Mouse (Mus musculus) retina, adult 2 months (tissue): Measurements from ENCODE around the gene Dnah17.

Experiments used
- DNase-seq: peaks from one replicate; pipeline ENCODE4 v3.0.0-alpha.2; 2012; ENCODE audit warnings: low read depth, low spot score

Dnah17 gene

DNA sequence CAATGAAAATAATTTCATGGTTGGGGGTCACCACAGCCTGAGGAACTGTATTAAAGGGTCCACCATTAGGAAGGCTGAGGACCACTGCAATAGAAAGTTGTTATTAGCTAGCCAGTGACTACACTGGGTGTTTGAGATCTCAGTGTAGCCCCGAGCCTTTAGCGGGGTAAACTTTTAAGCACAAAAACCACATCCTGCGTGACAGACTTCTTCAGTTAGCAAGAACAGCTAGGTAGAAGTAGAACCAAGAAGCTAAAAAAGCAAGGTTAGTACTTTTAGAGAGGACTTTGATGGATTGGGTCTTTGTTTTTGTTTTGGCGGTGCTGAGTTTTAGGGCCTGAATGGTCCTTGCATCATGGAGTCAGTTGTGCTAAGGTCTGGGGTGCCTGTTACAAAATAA lies 13.3 kb upstream of the Dnah17 start:
- no peak for DNase-seq

DNA sequence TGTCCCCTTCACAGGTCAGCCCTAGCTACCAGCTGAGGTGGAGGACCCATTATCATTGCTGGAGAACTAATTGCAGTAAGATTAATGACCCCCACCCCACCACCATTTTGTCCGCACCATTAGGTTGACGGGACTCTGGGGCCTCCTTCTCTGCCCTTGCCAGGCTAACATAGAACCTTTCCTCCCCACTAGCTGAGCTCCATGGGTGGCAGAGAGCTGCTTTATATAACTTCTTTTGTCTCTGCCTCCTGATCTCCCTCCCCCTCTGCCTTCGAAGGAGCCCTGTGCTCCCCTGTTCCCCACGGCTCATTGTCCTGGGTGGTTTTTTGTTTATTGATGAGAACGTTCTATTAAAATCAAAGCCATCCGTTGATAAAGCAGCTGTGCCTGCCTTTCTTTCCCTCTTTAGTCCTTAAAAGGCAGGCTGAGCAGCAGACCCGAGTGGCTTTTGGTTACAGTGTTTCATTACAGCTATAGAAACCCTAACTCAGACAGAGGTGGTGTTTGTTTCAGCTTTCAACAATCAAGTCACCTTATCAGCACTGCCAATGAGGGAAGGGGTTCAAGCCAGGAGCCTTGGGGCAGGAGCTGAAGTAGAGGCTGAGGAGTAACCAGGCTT lies 12.2 kb upstream of the Dnah17 start:
- DNase-seq = no peak

DNA sequence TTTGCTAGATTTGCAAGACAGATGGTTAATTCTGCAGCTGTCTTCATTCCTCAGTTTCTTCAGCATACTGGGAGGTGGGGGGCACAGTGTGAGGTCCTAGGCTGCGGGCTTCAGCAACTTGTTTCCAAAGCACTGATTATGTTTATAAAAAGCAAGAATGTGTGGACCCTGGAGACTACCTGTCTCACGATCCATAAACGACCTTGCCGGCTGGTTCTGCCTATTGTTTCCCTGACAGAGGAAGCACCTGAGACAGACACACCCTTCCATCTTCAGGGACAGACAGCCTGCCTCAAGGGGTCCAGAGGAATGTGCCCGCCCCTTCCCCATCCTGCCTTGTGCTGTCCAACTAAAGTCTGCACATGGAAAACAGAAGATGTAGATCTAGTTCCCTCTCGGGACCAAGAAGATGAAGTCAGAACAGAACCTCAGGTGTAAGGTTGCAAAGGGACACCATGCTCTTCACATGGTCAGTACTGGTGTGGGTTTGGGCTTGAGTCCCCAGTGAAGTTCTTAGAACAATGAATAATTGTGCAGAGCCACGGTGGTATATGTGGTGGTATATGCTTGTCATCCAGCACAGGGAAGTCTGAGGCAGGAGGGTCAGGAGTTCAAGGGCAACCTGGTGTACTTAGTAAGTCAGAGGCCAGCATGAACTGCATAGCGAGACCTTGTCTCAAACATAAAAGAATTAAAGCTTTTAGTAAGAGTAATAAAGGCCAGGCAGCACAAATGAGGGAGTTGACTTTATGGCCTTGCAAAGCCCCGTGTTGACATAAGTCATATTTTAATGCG lies 10.5 kb upstream of the Dnah17 start:
- DNase-seq = no peak

DNA sequence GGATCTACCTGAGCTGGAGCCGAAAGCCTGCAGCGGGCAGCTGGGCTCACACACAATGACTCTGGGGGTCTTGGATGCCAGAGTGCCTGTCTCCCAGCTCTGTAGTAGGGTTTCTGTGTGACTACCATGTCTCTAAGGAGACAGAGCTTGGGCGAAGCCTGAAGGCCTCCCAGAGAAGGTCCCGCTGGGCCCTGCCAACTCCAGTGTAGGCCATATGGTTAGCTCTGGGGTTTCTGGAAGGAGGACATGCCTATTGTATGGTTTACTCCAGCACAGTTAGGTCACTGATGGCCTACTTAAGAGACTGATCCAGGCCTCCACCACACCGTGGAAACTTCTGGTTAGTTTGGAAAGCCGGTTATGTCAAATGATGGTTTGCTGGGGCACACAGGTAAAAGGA lies 7.9 kb upstream of the Dnah17 start:
- no peak for DNase-seq

DNA sequence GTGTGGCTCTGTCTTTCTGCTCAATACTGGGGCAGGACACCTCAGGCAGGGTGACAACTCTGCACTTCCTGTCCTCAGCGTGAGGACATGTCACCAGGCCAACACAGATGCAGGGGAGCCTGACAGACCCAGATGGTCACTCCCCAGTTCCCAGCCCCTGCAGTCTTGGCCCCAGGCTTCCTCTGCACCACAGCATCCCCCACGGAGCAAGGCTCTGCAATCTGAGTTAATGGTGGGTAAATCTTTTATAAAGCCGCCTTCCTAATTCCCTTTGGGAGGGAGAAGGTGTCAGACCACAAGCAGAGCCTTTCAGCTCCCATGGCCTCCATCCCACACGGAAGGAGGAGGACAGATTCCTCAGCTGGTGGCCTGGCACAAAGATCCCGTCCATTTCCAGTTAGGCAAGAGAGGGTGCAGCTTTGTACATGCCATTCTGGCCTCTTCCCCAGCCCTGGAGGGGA lies 5.8 kb upstream of the Dnah17 start:
- DNase-seq = no peak

DNA sequence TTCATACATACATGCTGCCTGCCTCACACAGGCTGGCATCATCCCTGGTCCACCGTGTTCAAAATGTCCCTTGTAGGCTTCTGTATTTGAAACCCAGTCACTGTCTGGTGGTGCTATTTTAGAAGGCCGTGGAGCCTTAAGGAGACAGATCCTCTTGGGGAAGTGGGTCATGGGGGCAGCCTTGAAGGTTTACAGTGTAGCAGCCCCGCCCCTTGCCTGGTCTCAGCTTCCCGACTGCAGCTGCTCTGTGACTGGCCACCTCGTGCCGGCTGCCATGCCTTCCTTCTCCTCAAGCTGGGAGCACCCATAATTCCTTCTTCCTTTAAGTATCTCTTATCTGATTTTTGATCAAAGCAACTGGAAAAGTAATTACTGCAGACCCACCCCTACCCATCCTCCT lies 4.8 kb upstream of the Dnah17 start:
- no peak for DNase-seq

DNA sequence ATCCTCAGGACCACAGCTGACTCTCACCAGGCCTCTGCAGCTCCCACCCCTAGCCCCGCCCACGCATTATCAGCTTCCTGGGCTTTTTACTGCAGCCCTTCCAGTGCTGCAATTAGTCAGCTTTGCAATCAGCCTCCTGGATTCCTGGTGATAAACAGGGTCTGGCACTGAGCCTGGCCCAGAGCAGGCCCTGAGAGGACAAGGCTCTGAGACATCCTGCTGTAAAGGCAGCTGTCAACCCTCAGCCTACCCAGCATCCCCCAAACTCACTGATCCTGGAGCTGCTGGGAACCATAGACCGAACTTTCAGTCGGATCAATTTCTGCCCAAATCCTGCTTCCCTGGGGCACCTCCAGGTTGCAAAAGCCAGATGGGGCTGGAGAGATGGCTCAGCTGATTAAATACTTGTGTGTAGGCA lies 3.3 kb upstream of the Dnah17 start:
- no peak for DNase-seq

DNA sequence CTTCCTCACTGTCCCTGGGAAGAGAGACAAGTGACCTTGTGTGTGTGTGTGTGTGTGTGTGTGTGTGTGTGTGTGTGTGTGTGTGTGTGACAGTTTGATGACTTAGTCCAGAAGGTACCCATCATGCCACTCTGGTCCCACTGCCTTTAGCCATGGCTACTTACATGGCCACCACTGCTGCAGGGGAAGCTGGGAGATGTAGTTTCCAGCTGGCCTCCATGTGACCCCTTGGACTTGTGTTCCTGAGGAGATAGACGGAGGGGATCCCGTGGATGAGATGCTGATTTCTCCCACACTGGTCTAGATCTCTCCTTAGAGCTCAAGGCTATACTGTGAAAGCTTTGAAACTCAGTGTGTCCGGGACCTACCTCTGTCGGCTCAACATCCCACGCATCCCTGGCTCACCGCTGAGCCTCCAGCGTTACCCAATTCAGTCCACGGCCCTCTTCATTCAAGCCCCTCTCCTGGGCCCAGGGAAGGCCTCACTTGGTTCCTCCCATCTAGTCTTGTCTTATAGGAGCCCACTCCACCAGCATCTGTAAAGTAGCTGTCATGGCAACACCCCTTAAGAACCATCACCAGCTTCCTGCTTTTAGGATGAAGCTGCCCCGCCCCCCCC lies 2.8 kb upstream of the Dnah17 start:
- no peak for DNase-seq

DNA sequence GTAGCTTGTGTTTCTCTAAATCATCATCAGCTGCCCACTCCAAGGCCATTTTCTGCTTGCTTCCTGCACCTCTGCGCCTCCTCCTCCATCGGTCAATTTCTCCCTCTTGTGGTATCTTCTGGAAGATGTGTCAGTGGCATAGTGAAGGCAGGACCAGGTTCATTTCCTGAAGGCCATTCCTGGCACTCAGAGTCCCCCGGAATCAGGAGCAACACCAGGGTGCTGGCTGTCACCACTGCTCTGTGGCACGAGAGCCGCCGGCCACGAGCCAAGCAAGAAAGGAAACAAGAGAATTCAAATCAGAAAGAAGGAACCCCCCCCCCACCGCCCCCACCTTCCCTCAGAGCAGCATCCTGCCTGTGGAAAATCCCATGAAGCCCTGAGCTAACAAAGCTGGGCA lies 1.7 kb upstream of the Dnah17 start:
- DNase-seq = no peak

DNA sequence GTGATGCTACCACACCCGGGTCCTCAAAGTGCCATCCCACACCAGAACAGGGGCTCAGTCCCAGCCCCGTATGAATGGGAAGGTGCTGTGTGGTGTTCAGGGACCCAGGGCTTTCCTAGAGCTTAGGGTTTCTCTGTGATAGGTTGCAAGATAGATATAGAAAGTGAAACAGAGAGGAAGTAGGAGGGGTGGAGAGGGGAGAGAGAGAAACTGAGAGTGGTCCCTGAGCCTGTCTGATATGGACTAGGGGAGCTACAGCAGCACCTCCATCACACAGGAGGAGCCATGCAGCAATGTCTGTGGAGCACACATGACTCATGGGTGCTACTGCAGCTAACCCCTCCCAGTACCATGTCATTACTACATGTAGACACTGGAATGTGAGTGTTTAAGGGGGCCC lies 622 bp downstream of the Dnah17 start:
- no peak for DNase-seq

DNA sequence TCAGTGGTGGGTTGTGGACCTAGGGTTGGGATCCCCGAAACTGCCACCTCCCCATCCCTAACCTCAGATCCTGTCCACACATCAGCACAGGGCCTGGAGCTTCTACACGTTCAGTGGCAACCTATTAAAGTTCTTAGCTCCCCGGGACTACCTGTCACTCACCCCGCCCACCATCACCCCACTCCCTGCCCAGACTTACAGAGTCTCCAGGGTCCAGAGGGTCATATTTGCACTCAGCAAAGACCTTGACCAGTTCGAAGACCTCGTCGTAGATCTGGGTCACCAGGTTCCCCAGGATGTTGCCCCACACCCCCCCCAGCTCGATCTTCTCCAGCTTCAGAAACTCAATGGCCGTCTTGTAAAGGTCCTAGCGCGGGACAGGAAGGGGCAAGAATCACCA lies 8.8 kb downstream of the Dnah17 start:
- no peak for DNase-seq

DNA sequence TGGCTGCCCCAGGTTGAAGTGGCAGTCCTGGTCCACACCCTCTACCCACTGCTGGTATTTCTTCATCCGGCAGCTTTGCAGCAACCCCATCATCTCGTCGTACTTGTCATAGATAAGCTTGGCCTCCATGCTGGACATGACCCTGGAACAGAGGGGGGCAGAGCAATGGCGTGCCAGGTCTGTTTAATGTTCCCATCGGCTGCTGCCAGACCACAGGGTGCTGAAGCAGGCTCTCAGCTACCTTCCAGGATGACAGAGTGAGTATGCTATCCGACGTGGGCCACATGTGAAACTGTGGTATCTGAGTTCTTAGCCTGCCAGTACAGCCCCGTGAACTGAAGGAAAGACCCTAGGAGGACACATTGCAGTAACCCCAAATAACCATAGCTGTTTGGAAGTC lies 11.7 kb downstream of the Dnah17 start:
- no peak for DNase-seq

DNA sequence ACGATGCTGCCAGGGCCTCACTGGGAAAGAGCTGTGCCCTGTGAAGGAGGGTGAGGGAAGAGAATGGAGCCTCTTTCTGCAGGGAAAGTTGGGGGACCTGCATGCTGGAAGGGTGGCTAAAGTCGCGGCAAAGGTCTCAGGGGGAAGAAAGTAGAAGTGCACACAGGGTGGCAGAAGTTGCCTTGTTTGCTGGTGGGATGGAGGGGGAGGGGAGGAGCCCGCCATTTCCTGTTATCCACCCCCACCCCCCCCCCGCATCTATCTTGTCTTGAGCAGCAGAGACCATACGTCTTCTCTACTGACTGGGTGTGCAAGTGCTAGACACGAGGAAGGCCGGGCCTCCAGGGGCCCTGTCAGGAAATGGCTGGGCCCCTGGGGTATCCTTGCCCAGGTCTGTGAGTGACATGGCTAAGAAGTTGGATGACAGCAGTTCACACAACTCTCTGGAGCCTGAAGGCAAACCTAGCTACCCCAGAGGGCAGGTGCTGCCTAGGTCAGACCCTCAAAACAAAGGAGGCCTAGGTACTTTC lies 15.8 kb downstream of the Dnah17 start:
- DNase-seq = no peak

DNA sequence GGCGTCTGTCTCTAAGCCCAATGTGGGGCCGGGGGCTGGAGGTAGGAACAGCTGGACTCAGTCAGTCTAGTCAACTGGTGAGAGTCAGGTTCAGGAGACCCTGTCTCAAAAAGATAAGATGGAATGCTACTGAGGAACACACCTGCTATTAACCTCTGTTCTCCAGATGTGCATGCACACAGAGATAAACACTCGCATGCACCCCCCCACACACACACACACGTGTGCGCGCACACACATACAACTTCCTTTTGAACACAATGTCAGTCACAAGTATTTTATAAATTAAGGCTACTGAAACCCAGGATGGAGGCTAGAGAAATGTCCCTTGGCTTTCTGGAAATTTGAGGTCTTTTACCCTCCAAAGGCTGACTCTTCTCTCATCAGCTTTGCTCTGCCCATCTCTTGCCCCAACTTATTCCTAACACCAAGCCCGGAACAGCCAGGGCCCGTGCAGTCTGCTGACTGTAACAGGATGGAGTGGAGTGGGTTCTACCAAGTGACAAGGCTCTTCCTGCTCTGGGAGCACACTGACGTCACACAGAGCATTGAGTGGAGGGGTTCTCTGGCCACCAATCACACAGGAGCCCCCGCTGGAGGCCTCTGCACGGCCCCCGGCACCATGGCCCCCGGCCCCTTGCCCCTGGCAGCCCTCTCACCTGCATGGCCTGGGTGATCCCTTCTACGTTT lies 16.8 kb downstream of the Dnah17 start:
- DNase-seq = no peak

DNA sequence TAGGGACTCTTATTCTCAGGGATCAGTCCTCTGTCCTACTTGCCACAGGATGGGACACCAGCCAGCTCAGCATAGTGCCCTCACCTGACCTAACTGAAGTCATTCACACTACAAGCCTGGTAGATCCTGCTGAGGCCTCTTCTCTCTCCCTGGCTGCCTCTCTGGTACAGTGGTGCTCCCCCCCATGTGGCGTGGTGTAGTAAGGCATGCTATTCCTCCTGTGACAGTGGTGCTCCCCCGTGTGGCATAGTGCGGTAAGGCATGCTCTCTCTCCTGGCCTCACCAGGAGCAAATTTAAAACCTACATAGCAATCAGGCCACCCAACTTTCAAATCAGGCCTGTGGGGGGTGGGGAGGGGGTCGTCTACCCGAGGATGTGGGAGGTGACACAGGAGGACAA lies 26.4 kb downstream of the Dnah17 start:
- peak; percentile 70 for DNase-seq

DNA sequence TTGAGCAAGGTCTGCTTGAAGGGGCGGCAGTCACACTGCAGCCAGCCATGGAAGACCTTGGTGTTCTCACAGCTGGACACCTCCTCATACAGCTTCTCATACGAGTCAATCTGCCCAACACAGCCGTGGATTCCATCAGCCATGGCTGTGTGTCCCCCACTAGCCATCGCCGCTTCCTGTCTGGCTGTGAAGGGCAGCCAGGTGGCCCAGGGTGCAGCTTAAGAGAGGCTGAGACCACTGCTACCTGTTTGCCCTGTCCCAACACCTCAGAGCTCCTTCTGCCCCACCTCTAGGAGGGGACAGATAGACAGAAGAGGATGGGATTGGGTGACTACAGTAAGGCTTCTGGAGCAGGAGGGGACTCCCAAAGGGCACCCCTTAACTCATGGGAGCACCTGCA lies 27.1 kb downstream of the Dnah17 start:
- no peak for DNase-seq

DNA sequence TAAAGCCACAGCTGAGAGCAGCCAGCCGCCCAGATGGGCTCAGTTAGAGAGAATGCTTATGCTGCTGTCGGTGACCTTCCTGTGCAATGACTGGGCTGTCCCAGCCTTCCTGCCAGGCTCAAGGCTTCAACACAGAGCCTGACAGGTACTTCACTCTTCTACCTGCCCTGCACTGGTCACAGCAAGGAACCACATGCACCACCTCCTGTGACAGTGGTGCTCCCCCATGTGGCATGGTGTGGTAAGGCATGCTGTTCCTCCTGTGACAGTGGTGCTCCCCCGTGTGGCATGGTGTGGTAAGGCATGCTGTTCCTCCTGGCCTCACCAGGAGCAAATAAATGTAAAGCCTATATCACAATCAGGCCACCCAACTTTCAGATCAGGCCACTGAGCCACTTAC lies 27.6 kb downstream of the Dnah17 start:
- peak; percentile 73 for DNase-seq

DNA sequence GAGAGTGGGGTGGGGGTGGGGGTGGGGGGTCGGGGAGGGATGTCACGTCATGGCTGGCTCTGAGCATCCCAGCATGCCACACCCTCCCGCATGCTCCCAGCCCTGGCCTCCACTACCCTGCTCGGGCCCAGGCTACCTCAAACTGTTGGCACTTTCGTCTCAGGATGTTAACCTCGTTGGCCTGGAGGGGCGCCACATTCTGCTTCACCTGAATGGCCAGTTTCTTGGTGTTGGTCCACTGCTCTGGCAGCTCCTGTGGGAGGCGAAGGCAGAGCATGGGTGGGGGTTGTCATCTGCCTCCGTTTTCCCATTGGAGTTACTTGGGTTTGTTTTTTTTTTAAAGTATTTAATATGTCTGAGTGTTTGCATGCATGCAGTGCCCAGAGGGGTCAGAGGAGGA lies 29.3 kb downstream of the Dnah17 start:
- DNase-seq = no peak

DNA sequence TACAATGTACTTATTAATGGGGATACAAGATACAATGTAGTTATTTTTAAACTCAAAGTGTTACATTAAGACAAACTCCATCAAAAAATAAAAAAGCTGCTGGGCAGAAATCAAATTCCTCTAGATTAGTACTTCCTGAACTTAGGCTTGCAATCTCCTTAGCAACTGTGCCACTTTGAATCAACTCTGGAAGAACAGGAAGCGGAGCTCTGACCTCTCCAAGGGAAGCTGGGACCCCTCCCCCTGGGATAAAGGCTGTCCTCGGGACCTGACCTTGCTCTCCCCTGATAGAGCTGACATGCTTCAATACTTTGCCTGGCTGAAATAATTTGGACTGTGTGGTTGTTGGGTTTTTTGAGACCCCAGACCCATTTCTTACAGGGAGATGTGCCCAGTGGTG lies 33.7 kb downstream of the Dnah17 start:
- DNase-seq = no peak

DNA sequence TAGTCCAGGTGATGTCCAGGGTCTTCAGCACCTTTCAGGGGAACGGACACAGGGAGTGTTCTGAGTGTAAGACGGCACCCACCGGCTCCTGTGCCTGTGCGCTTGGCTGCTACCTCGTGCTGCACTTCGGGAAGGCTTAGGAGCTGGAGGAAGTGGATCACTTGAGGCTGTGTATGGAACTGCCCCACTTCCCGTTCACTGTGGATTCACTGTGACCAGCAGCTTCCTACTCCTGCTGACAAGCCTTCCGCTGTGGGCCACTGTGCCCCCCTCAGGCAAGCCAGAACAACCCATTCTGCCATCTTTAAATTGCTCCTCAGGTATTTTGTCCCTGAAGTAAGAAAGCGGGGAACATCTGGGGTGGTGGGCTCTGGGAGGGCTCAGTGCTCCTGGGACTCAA lies 35.4 kb downstream of the Dnah17 start:
- no peak for DNase-seq

DNA sequence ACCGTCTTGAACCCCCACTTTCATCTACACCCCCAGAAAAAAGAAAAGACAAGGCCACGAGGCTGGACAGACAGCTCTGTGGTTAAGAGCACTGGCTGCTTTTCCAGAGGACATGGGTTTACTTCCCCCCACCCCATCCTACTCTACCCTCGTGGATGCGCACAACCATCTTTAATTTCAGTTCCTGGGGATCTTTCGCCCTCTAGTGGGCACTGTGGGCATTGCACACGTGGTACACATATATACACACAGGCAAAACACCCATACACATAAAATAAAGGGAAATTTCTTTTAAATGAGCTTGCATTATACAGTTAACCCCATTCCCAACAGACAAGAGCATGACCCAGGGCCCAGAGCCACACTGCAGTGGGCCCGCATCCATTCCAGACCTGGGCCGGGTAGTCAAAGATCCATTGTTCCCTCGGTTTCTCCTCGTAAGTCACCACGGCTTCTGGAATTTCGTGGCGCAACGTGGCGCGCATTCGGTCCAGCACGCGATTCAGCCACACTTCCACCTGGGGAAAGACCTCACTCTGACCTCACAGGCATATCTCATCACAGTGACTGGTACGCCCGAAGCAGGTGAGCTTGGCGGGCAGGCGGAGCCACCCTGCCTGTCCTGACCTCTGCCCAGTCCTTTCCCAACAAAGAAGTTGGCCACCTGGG lies 39.3 kb downstream of the Dnah17 start:
- no peak for DNase-seq

DNA sequence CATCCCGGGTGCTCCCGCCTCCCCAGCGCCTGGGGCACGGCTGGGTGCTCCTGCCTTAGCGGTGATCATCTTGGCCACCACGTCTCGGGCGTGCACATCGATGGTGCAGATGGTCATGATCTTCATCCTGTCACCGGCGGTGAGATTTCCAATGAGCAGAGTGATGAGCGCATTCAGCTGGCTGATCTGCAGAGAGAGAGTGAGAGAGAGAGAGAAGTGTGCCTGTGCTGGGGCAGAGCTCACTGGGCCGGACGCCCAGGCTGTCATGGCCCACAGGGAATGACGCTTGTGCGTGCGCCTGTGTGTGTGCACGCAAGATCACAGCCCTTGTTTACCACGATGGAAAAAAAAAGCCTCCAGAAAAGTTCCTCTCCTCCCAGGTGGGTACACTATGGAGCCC lies 41.5 kb downstream of the Dnah17 start:
- no peak for DNase-seq
